Mouse (Mus musculus): ENCODE results near the gene Gpc6.

The Gpc6 gene

DNA sequence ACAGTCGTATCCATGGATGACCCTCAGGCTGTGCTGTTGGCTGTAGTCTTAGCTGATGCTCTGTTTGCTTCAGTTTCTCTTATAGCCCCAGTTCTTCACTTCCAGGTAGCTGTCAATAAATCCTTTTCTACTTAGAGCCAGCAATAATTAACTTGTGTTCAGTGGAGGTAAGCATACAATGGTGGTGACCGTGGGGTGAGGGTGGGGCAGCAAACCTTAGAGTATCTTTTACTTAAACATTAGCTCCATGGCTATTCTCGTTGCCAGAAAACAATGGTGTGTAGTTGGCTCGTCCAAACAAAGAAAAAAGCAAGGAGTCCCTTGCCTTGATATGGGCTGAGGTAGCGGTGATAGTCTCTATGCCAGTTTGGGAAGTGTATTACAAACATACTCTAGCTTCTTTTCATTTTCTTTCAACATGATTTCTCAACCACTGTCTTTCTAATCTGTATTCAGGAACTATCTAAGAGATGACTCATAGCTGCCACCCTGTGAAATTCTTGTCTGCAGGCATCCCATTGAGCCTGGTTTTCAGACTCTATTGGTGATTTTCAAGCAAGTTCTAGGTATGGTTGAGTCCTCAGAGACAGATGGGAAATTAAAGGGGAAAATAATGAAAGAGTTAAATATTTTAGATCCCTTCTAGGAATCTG is 22.9 kb downstream of the Gpc6 start:
- DNase-seq (ENCODE audit: low spot score): no peak

DNA sequence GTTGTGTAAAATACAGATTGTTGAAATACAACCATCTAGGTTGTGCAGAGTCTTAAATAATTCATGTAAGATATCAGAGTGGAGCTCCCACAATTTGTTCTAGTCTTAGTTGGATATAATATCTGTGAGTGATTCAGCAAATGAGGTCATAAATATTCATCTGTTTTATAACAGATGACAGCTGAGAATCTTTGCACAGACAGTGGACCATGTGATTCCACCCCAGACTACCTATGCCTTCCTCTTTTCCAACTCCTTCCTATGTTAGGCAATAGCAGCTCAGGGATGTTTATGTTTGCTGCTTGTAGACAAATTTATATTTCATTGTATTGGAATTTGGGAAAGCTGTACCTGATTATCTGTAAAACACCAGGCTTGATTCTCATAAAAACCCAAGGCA is 32.0 kb downstream of the Gpc6 start:
- no peak for DNase-seq (ENCODE audit: low spot score)

DNA sequence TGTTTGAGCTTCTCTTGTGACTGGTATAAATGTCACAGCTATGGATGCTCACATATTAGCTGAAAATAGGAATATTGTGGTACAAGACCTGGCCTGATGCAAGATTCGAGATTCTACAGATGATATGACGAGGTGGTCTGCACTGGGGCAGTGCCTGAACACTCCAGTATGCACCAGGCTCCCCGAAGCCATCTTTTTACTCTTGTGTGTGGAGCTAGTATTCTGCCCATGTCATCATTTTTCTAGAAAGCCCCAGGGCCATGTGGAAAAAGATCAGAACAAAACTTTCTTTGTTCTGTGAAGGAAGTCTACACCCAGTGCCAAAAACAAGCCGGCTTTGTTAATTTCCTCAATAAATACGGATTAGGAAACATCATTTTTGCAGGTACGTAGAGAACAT is 39.7 kb downstream of the Gpc6 start:
- no peak for DNase-seq (ENCODE audit: low spot score)

DNA sequence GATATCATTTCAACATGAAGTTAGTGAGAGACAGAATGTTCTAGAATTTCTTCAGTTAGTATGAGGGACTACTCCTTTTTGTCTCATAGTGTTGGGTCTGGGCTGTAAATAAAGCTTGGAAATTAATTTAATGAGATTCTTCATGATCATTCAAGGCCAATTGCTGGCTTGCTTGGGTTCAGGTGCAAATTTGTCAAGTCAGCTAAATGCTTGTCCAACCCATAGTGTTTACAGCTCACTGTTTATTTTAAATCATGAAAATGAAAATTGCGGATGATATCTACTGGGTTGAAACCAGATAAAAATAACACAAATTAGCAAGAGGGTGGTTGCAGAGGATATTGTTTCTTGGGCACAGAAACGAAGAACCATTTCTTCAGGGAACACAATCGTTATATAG is 49.6 kb downstream of the Gpc6 start:
- no peak for DNase-seq (ENCODE audit: low spot score)

GRCm38 (mm10) chr14:116975224-116975623 is 50.1 kb downstream of the Gpc6 start:
- DNase-seq (ENCODE audit: low spot score): no peak

GRCm38 (mm10) chr14:116977259-116977658 is 52.1 kb downstream of the Gpc6 start:
- DNase-seq (ENCODE audit: low spot score): no peak

DNA sequence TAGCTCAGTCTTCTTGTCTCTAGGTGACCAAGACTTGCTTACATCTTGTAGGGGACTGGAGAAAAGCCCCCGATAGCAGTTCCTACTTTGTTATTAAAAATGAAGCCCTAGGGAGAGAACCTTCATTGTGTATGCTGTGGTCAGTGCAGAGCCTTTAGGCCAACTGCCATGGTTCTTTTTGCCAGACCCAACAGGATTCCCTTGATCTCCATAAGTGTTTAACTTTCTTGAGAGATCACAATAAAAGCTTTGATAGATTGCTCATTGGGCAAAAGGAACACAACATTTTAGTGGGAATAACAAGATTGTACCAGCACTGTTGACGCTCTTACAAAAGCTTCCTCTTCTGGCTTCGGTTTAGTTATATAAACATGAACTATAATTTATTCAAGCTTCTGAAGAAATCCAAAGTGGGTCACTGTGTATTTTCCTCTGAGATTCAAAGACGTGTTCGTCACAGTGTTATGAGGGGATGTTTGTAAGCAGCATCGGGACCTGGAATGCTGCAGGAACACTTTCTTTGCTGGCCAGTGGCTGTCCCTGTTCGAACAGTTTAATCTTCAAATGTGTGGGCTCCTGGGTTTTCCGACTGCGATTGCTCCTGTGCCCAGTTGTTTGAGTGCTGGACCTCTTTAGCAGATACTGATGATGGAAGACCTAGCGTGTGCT is 54.7 kb downstream of the Gpc6 start:
- DNase-seq (ENCODE audit: low spot score): no peak

DNA sequence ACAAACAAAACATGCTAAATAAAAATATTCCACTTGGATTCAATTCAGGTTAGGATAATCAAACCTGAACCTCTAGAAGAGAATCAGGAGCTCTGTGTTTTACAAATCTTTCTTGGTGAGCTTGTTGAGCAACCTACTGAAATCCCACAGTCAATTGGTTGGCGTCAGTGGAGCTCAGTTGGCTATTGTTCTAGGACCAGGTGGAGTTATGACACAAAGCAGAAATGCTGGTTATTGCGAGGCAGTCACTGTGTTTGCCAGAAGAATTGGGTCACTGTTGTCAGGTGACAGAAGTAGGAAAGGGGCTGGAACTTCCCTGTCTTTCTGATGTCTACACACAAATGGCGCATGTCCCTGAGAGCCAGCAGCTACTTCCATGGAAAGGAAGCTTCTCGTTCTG is 56.6 kb downstream of the Gpc6 start:
- no peak for DNase-seq (ENCODE audit: low spot score)

GRCm38 (mm10) chr14:116987341-116987740 is 62.2 kb downstream of the Gpc6 start:
- DNase-seq (ENCODE audit: low spot score): no peak

- DNase-seq (ENCODE audit: low spot score): no peak
Measured at GRCm38 (mm10) chr14:117000376-117000775, 75.3 kb downstream of the Gpc6 start.

- no peak for DNase-seq (ENCODE audit: low spot score)
Measured at GRCm38 (mm10) chr14:117002313-117002712, 77.2 kb downstream of the Gpc6 start.

- DNase-seq (ENCODE audit: low spot score): no peak
Measured at GRCm38 (mm10) chr14:117008781-117009180, 83.7 kb downstream of the Gpc6 start.

- DNase-seq (ENCODE audit: low spot score): no peak
Measured at GRCm38 (mm10) chr14:117012969-117013368, 87.9 kb downstream of the Gpc6 start.

DNA sequence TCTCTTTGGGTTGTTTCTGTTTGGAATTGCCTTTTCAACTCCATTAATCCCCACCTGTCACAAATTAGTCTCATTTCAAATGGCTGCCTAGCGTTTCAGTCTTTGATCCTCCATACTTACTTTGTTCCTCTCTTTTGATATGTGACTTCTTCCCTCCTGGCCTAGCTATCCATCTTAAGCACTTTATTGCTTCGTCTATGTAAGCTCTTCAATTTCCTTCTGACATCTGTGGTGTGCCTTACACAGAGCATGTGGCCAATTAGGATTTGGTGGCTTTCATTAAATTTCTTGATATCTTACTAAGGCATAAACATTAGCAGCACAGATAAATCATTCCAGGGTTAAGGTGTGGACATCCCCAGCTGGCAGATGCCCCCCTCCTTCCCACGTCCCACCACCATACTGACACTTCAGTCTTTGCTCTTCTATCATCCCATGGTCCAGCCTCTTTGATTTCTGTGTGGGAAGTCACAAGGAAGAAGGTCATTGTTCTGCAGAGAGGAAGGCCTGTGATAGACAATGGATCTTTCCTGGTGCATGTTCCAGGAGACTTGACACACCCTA is 88.5 kb downstream of the Gpc6 start:
- no peak for DNase-seq (ENCODE audit: low spot score)

- DNase-seq (ENCODE audit: low spot score): no peak
Measured at GRCm38 (mm10) chr14:117015333-117015922, 90.3 kb downstream of the Gpc6 start.

DNA sequence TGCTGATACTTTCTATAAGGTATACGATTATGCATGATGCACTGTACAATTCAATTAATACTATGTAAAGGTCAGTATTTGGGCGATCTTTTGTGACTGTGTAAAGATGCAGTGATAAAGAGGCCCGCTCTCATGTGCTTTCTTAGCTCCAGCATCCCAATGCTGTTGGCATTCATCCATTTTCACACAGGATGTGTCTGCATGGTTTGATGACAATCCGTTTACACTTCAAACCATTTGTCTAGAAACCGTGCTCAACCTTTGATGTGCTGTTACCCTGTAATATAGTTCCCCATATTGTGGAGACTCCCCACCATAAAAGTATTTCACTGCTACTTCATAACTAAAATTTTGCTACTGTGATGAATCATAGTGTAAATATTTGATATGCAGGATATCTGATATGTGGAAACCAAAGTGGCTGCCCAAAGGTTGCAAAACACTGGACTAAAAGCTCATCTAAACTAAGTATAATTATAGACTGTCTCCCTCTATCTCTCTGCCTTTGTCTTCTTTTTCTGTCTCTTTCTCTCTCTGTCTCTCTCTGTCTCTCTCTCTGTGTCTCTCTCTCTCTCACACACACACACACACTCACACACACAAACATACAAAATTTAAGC is 97.2 kb downstream of the Gpc6 start:
- DNase-seq (ENCODE audit: low spot score): no peak

DNA sequence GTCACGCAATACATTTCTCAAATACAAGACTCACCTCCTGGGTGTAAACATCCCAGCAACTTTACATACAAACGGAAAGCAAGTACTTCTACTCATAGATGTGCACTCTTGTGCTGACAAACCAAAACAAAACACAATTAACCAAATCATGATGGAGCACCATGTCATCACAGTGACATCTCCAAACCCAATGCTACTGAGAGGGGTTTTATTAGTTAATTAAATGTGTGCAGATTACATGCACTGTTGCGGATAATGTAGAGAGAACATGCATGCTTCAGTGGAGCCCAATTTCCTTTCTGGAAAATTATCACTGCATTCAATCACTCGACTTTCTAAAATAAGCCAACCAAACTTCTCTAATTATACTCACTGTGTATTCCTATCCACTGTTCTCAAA is 109.0 kb downstream of the Gpc6 start:
- no peak for DNase-seq (ENCODE audit: low spot score)

- DNase-seq (ENCODE audit: low spot score): no peak
Measured at GRCm38 (mm10) chr14:117041017-117041416, 115.9 kb downstream of the Gpc6 start.

DNA sequence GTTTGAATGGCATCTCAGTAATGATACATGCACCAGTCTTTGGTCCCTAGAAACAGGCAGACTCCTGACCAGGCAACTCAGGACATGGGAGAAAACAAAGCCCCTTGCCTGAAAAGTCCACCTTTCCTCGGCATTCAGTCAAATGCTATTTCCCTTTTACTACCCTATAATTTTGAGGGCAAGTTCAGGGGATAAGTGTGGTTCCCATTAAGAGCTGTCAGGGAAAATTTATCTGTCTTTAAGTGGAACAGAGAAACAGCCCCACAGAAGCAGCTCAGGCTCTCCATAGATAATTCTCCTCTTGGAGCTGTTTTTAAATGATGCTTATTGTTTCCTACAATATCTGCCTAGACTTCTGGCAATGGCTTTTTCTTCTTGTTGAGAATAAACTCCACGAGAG is 123.8 kb downstream of the Gpc6 start:
- DNase-seq (ENCODE audit: low spot score): no peak

DNA sequence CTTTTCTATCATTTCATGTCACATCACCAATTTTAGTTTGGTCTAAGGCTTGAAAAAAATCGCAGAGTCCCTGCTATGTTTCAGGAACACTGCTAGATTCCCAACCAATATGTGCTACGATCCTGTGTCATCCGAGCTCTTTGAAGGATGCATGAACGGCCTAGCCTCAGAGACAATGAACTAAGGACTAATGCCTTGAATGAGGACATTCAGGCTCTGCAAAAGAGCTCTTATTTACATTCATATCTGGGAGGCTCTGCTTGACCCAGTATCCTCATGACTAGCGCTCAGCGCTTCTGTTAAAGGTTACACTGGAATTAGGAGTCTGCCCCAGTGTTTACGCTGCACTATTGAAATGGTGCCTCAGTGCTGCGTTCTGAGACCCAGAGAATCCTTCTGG is 125.8 kb downstream of the Gpc6 start:
- DNase-seq (ENCODE audit: low spot score): no peak

DNA sequence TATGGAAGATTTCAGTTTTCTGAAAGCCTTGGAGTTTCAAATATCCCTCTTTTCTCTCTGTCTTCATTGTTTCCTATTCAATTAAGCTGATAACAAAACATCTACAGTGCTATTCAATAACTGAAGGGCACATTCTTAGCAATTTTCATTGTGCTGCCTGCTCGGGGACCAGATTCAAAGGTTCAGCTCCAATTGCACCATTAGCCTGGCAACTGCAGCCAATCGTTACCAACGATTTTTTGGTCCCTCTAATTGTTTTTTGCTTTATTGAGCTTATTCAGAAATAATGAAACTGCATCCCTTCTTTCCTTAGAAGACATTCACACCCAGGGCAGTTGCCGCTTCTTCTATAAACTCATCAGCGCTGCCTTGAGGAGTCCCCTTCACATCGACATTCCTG is 128.2 kb downstream of the Gpc6 start:
- no peak for DNase-seq (ENCODE audit: low spot score)

- no peak for DNase-seq (ENCODE audit: low spot score)
Measured at GRCm38 (mm10) chr14:117055134-117055533, 130.0 kb downstream of the Gpc6 start.

GRCm38 (mm10) chr14:117061078-117061477 is 136.0 kb downstream of the Gpc6 start:
- no peak for DNase-seq (ENCODE audit: low spot score)

Measured in ovary, postnatal 36 days (tissue).